Mouse (Mus musculus): ENCODE measurements around the gene Slc9a1. TPM values are rescaled to one million over a fixed set of nuclear protein-coding genes. Genes with fewer than 3 reads are reported as not detected.

Gene Slc9a1
- polyA plus RNA-seq, 1 experiment from 2014 or later: 6.1 TPM

GRCm38 (mm10) chr4:133379861-133380260 is 10.4 kb downstream of the Slc9a1 start:
- 36% methylated on average over 3 of the region's 3 CpGs for WGBS

GRCm38 (mm10) chr4:133380532-133380931 is 11.0 kb downstream of the Slc9a1 start:
- 43% methylated on average over 6 of the region's 6 CpGs for WGBS
- Histone ChIP-seq H3K4me1 (replicated peaks; ENCODE audit: control insufficient read depth, insufficient read depth, low read length) (peaks cover 25% of the 10 kb centered on the region), H3K27me3 (replicated peaks; ENCODE audit: control insufficient read depth, insufficient read depth, low read length) (no peaks in the 10 kb centered on the region), H3K36me3 (ENCODE audit: control insufficient read depth, insufficient read depth) (peaks cover 5% of the 10 kb centered on the region; the same call in 1 of the 2 replicates), H3K4me2 (replicated peaks; ENCODE audit: low read depth) (no peak overlapping the region), H3K9ac (ENCODE audit: low read depth, low read length) (no peak overlapping the region), H3K27ac (ENCODE audit: low read depth, low read length) (no peak overlapping the region), H3K9me3 (ENCODE audit: control insufficient read depth) (no peaks in the 10 kb centered on the region), H3K4me3 (ENCODE audit: low read depth, low read length) (no peak overlapping the region)
- no peak for ATAC-seq
- no peak for TF ChIP-seq CTCF (IDR thresholded peaks at IDR 0.05; ENCODE audit: low read depth)

More at GRCm38 (mm10) chr4:133379861-133380260, 10.4 kb downstream of the Slc9a1 start:
- H3K4me1 ChIP-seq (replicated peaks; ENCODE audit: control insufficient read depth, insufficient read depth, low read length): peaks cover 25% of the 10 kb centered on the region
- no peaks in the 10 kb centered on the region for H3K27me3 ChIP-seq (replicated peaks; ENCODE audit: control insufficient read depth, insufficient read depth, low read length)
- H3K4me2 ChIP-seq (replicated peaks; ENCODE audit: low read depth): no peak overlapping the region
- no peak overlapping the region for H3K9ac ChIP-seq (ENCODE audit: low read depth, low read length)
- TF ChIP-seq CTCF (IDR thresholded peaks at IDR 0.05; ENCODE audit: low read depth): no peak
- no peak overlapping the region for H3K4me3 ChIP-seq (ENCODE audit: low read depth, low read length)
- ATAC-seq: no peak
- H3K27ac ChIP-seq (ENCODE audit: low read depth, low read length): no peak overlapping the region
- H3K9me3 ChIP-seq (ENCODE audit: control insufficient read depth): no peaks in the 10 kb centered on the region
- peaks cover 7% of the 10 kb centered on the region for H3K36me3 ChIP-seq (ENCODE audit: control insufficient read depth, insufficient read depth)

- ATAC-seq: peak; percentile 31; the same call in 1 of the 2 replicates
- Histone ChIP-seq H3K9me3 (ENCODE audit: control insufficient read depth) (no peaks in the 10 kb centered on the region), H3K4me2 (replicated peaks; ENCODE audit: low read depth) (no peak overlapping the region), H3K4me1 (replicated peaks; ENCODE audit: control insufficient read depth, insufficient read depth, low read length) (peaks cover 25% of the 10 kb centered on the region), H3K4me3 (ENCODE audit: low read depth, low read length) (no peak overlapping the region), H3K36me3 (ENCODE audit: control insufficient read depth, insufficient read depth) (peaks cover 5% of the 10 kb centered on the region; the same call in 1 of the 2 replicates), H3K9ac (ENCODE audit: low read depth, low read length) (no peak overlapping the region), H3K27ac (ENCODE audit: low read depth, low read length) (no peak overlapping the region), H3K27me3 (replicated peaks; ENCODE audit: control insufficient read depth, insufficient read depth, low read length) (no peaks in the 10 kb centered on the region)
- TF ChIP-seq CTCF (IDR thresholded peaks at IDR 0.05; ENCODE audit: low read depth): no peak
- WGBS: 41% methylated on average over 8 of the region's 8 CpGs
Observed at GRCm38 (mm10) chr4:133381141-133381540, 11.6 kb downstream of the Slc9a1 start.

GRCm38 (mm10) chr4:133386061-133386797 is 16.7 kb downstream of the Slc9a1 start:
- WGBS: 63% methylated on average over 7 of the region's 7 CpGs
- no peaks in the 10 kb centered on the region; the same call in 1 of the 2 replicates for H3K4me1 ChIP-seq (replicated peaks; ENCODE audit: control insufficient read depth, insufficient read depth, low read length)
- no peak overlapping the region for H3K9ac ChIP-seq (ENCODE audit: low read depth, low read length)
- no peak for TF ChIP-seq CTCF (IDR thresholded peaks at IDR 0.05; ENCODE audit: low read depth)
- no peak overlapping the region for H3K4me2 ChIP-seq (replicated peaks; ENCODE audit: low read depth)
- ATAC-seq: no peak
- H3K4me3 ChIP-seq (ENCODE audit: low read depth, low read length): no peak overlapping the region
- no peaks in the 10 kb centered on the region for H3K27me3 ChIP-seq (replicated peaks; ENCODE audit: control insufficient read depth, insufficient read depth, low read length)
- H3K36me3 ChIP-seq (ENCODE audit: control insufficient read depth, insufficient read depth): peaks cover 5% of the 10 kb centered on the region; the same call in 1 of the 2 replicates
- H3K27ac ChIP-seq (ENCODE audit: low read depth, low read length): no peak overlapping the region
- H3K9me3 ChIP-seq (ENCODE audit: control insufficient read depth): no peaks in the 10 kb centered on the region

GRCm38 (mm10) chr4:133387053-133387452 is 17.5 kb downstream of the Slc9a1 start:
- H3K4me1 ChIP-seq (replicated peaks; ENCODE audit: control insufficient read depth, insufficient read depth, low read length): no peaks in the 10 kb centered on the region
- TF ChIP-seq CTCF (IDR thresholded peaks at IDR 0.05; ENCODE audit: low read depth): no peak
- peak; percentile 66 for ATAC-seq
- H3K27me3 ChIP-seq (replicated peaks; ENCODE audit: control insufficient read depth, insufficient read depth, low read length): no peaks in the 10 kb centered on the region
- H3K4me2 ChIP-seq (replicated peaks; ENCODE audit: low read depth): no peak overlapping the region
- no peak overlapping the region for H3K9ac ChIP-seq (ENCODE audit: low read depth, low read length)
- no peak overlapping the region for H3K4me3 ChIP-seq (ENCODE audit: low read depth, low read length)
- H3K36me3 ChIP-seq (ENCODE audit: control insufficient read depth, insufficient read depth): peaks cover 5% of the 10 kb centered on the region; the same call in 1 of the 2 replicates
- no peaks in the 10 kb centered on the region for H3K9me3 ChIP-seq (ENCODE audit: control insufficient read depth)
- H3K27ac ChIP-seq (ENCODE audit: low read depth, low read length): no peak overlapping the region

GRCm38 (mm10) chr4:133388781-133389552 is 19.5 kb downstream of the Slc9a1 start:
- H3K27me3 ChIP-seq (replicated peaks; ENCODE audit: control insufficient read depth, insufficient read depth, low read length): no peaks in the 10 kb centered on the region
- ATAC-seq: no peak
- no peaks in the 10 kb centered on the region for H3K9me3 ChIP-seq (ENCODE audit: control insufficient read depth)
- no peak overlapping the region for H3K4me3 ChIP-seq (ENCODE audit: low read depth, low read length)
- 78% methylated on average over 16 of the region's 16 CpGs for WGBS
- H3K9ac ChIP-seq (ENCODE audit: low read depth, low read length): no peak overlapping the region
- H3K27ac ChIP-seq (ENCODE audit: low read depth, low read length): no peak overlapping the region; the same call in 1 of the 2 replicates
- no peak for TF ChIP-seq CTCF (IDR thresholded peaks at IDR 0.05; ENCODE audit: low read depth)
- no peaks in the 10 kb centered on the region for H3K4me1 ChIP-seq (replicated peaks; ENCODE audit: control insufficient read depth, insufficient read depth, low read length)
- no peak overlapping the region for H3K4me2 ChIP-seq (replicated peaks; ENCODE audit: low read depth)
- peaks cover 5% of the 10 kb centered on the region; the same call in 1 of the 2 replicates for H3K36me3 ChIP-seq (ENCODE audit: control insufficient read depth, insufficient read depth)

All from intestine, postnatal 0 days (tissue).